Mouse (Mus musculus): ENCODE data around the gene Gm20843. TPM values are rescaled to one million over a fixed set of nuclear protein-coding genes. Genes with fewer than 3 reads are reported as not detected.
"Not testable (repeated sequence)": the region's sequence is repeated elsewhere in the genome, so short reads cannot be mapped to it uniquely, and the experiment has no call there.

Gene Gm20843
- not detected for total RNA-seq (2018; cell fraction: chromatin; rRNA removed)
- total RNA-seq (2018; cell fraction: cytosol; rRNA removed), result not detected
- not detected for total RNA-seq (2018; cell fraction: nucleus; rRNA removed)
- not detected in 3 replicates for polyA plus RNA-seq (2018)

DNA sequence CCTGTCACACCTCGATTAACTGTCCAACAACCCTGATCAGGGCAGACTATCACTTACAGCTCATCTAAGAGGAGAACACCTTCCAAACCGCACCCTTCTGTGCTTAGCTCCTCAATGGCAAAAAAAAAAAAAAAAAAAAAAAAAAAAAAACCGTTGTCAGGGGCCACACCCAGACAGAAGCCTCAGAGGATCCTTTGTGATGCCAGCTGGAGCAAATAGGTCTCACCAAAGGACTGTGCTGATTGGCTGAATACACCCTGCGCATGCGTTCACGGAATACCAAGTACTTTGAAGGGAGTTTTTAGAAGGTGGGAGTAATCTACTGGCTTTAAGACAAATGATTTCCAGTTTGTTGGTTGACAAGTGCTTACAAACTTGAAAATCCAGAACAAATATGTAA is at the start of gene Gm20843:
Gene Gm20843, minus strand, starts transcription at position 101 of the 400 bp plus-strand sequence.
- not testable (repeated sequence) for H3K79me2 ChIP-seq (ENCODE audit: inconsistent target); H3K27ac ChIP-seq; H3K4me3 ChIP-seq (ENCODE audit: inconsistent target); H3K36me3 ChIP-seq (ENCODE audit: inconsistent target)
- WGBS (ENCODE audit: missing documents), result no CpG with 5 or more reads among the region's 6 CpGs

Measured in macrophage (primary cell).